Mouse (Mus musculus): ENCODE results near the gene Zfp641. TPM values are rescaled to one million over a fixed set of nuclear protein-coding genes. Genes with fewer than 3 reads are reported as not detected.

The Zfp641 gene
- polyA plus RNA-seq, 1 experiment from 2014 or later: 1.1 TPM

Other genes starting within 250 kb of the Zfp641 start
- gene Pfkm, start 203.6 kb downstream of the Zfp641 start, polyA plus RNA-seq (2016; fragmentation: Nextera tagmentation; extraction: Ambion mirVana): 47.1 and 67.5 TPM in 2 replicates
- gene Senp1, start 202.4 kb downstream of the Zfp641 start, polyA plus RNA-seq (2016; fragmentation: Nextera tagmentation; extraction: Ambion mirVana): 26.8 and 30.5 TPM in 2 replicates
- gene Asb8, start 130.5 kb downstream of the Zfp641 start, polyA plus RNA-seq (2016; fragmentation: Nextera tagmentation; extraction: Ambion mirVana): 54.9 and 77.1 TPM in 2 replicates
- gene Ccdc184, start 129.0 kb downstream of the Zfp641 start, polyA plus RNA-seq (2016; fragmentation: Nextera tagmentation; extraction: Ambion mirVana): 0.58 and 0.85 TPM in 2 replicates
- gene Olfr288, start 100.6 kb downstream of the Zfp641 start, polyA plus RNA-seq (2016; fragmentation: Nextera tagmentation; extraction: Ambion mirVana): not detected in 2 replicates
- not detected in 2 replicates for gene Gm44579, start 75.2 kb downstream of the Zfp641 start, polyA plus RNA-seq (2016; fragmentation: Nextera tagmentation; extraction: Ambion mirVana)
- gene Olfr287, start 75.1 kb downstream of the Zfp641 start, polyA plus RNA-seq (2016; fragmentation: Nextera tagmentation; extraction: Ambion mirVana): 0.18 TPM in 1 of 2 replicates, not detected in the other
- gene Olfr286, start 61.7 kb downstream of the Zfp641 start, polyA plus RNA-seq (2016; fragmentation: Nextera tagmentation; extraction: Ambion mirVana): not detected in 2 replicates
- gene H1fnt, start 38.9 kb downstream of the Zfp641 start, polyA plus RNA-seq (2016; fragmentation: Nextera tagmentation; extraction: Ambion mirVana): not detected in 2 replicates
- not detected in 2 replicates for gene Olfr285, start 21.2 kb upstream of the Zfp641 start, polyA plus RNA-seq (2016; fragmentation: Nextera tagmentation; extraction: Ambion mirVana)
- gene Olfr284, start 44.8 kb upstream of the Zfp641 start, polyA plus RNA-seq (2016; fragmentation: Nextera tagmentation; extraction: Ambion mirVana): not detected in 2 replicates
- gene Olfr283, start 84.8 kb upstream of the Zfp641 start, polyA plus RNA-seq (2016; fragmentation: Nextera tagmentation; extraction: Ambion mirVana): not detected in 2 replicates
- gene Olfr282, start 135.1 kb upstream of the Zfp641 start, polyA plus RNA-seq (2016; fragmentation: Nextera tagmentation; extraction: Ambion mirVana): not detected in 2 replicates
- gene Olfr281, start 156.4 kb upstream of the Zfp641 start, polyA plus RNA-seq (2016; fragmentation: Nextera tagmentation; extraction: Ambion mirVana): not detected in 2 replicates
- gene OR5BS1P, start 173.7 kb upstream of the Zfp641 start, polyA plus RNA-seq (2016; fragmentation: Nextera tagmentation; extraction: Ambion mirVana): not detected in 2 replicates
- not detected in 2 replicates for gene Lalba, start 186.6 kb upstream of the Zfp641 start, polyA plus RNA-seq (2016; fragmentation: Nextera tagmentation; extraction: Ambion mirVana)
- gene Olfr279, start 196.2 kb upstream of the Zfp641 start, polyA plus RNA-seq (2016; fragmentation: Nextera tagmentation; extraction: Ambion mirVana): not detected in 2 replicates
- 91.7 and 127 TPM in 2 replicates for gene Kansl2, start 238.1 kb upstream of the Zfp641 start, polyA plus RNA-seq (2016; fragmentation: Nextera tagmentation; extraction: Ambion mirVana)